Mouse (Mus musculus) hindbrain, postnatal 0 days (tissue): ENCODE measurements around the gene RPS10-NUDT3. TPM values are rescaled to one million over a fixed set of nuclear protein-coding genes. Genes with fewer than 3 reads are reported as not detected.
A peak's percentile ranks its signal among the peaks of the same experiment; 100 is the strongest.
"Not testable (repeated sequence)": the region's sequence is repeated elsewhere in the genome, so short reads cannot be mapped to it uniquely, and the experiment has no call there.

ENCODE experiments used
- ATAC-seq: fragments of 200-750 bp; cut with Nextera tagmentation; 2 replicates; pipeline ENCODE4 v1.8.0; 2017; ENCODE audit warnings: mild to moderate bottlenecking, moderate TSS enrichment, moderate library complexity
- DNase-seq: peaks from one replicate; pipeline ENCODE4 v3.0.0-alpha.2; 2015; ENCODE audit warnings: low spot score
- H3K27ac ChIP-seq: fragments of 300-500 bp; sonication (generic); 2 replicates; pipeline ENCODE4 v1.5.1; 2014; ENCODE audit warnings: mild to moderate bottlenecking
- H3K27me3 ChIP-seq: fragments of 300-500 bp; sonication (generic); 2 replicates; pipeline ENCODE4 v1.6.1; 2014; ENCODE audit warnings: low read length, mixed read lengths; ENCODE audit not compliant: insufficient read depth
- H3K36me3 ChIP-seq: fragments of 300-500 bp; sonication (generic); 2 replicates; pipeline ENCODE4 v1.6.1; 2014; ENCODE audit warnings: low read length, mixed read lengths; ENCODE audit not compliant: insufficient read depth
- H3K4me1 ChIP-seq: fragments of 300-500 bp; sonication (generic); 2 replicates; pipeline ENCODE4 v1.6.1; 2014; ENCODE audit warnings: antibody characterized with exemption, low read length, mixed read lengths; ENCODE audit not compliant: insufficient read depth
- H3K4me2 ChIP-seq: fragments of 300-500 bp; sonication (generic); 2 replicates; pipeline ENCODE4 v1.6.1; 2014; ENCODE audit warnings: low read depth, mild to moderate bottlenecking, low read length, moderate library complexity, mixed read lengths
- H3K4me3 ChIP-seq: fragments of 300-500 bp; sonication (generic); 2 replicates; pipeline ENCODE4 v1.5.1; 2014; ENCODE audit warnings: low read length
- H3K9ac ChIP-seq: fragments of 300-500 bp; sonication (generic); replicated peaks from 2 replicates; pipeline ENCODE4 v1.6.1; 2014; ENCODE audit warnings: mild to moderate bottlenecking, low read length, moderate library complexity, mixed read lengths
- H3K9me3 ChIP-seq: fragments of 300-500 bp; sonication (generic); 2 replicates; pipeline ENCODE4 v1.6.1; 2016; ENCODE audit warnings: low read length, mixed read lengths
- CTCF ChIP-seq: IDR thresholded peaks from 2 replicates; pipeline ENCODE4 v1.5.1; 2016; ENCODE audit warnings: antibody characterized with exemption, control low read depth, low read depth
- WGBS: fragments of 180-500 bp; shearing (Covaris S2); extraction: QIAGEN DNeasy Blood & Tissue Kit; methylation state at CpG from one replicate; pipeline ENCODE4 v1.1.7; 2014; 5-methylcytosine and 5-hydroxymethylcytosine counted together
- polyA plus RNA-seq: library from polyadenylated mRNA; unstranded; fragments of >200 nt; fragmentation: Nextera tagmentation; extraction: Ambion mirVana; gene quantifications from 2 replicates; pipeline ENCODE4 v1.2.1, GENCODE M21; 2015
- total RNA-seq: library from RNA; depleted of rRNA; stranded (reverse); fragments of >200 nt; gene quantifications from 2 replicates; pipeline ENCODE4 v1.2.3, GENCODE M21; 2014

The RPS10-NUDT3 gene
- total and polyA plus RNA-seq, 2 experiments from 2014 or later = not detected

DNA sequence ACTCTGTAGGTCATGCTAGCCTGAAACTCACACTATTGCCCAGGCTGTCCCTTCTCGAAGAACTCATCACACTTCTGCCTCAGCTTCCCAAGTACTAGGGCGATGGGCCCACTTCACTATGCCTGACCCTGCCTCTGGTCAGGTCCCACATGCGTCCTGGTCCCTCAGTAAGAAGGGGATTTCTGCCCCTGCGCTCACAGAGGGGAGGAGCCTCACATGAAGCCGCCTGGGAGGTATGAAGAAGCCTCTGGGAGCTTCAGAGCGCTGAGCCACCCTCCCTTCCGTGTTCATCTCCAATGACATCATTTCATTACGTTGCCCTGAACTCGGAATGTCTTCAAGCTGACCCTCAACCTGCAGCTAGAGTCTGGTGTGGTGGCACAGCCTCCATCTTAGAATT, 8.7 kb upstream of the RPS10-NUDT3 start:
- TF ChIP-seq CTCF = no peak
- 79% methylated on average over 9 of the region's 9 CpGs for WGBS
- H3K4me1 ChIP-seq = no peaks in the 10 kb centered on the region
- no peaks in the 10 kb centered on the region for H3K27me3 ChIP-seq
- no peaks in the 10 kb centered on the region for H3K36me3 ChIP-seq
- no peaks in the 10 kb centered on the region for H3K9me3 ChIP-seq
- DNase-seq = no peak
- H3K4me3 ChIP-seq = no peak overlapping the region
- no peak for ATAC-seq
- peak overlapping the region; percentile 85; the same call in 1 of the 2 replicates for H3K27ac ChIP-seq
- H3K9ac ChIP-seq = no peak overlapping the region
- H3K4me2 ChIP-seq = no peak overlapping the region

DNA sequence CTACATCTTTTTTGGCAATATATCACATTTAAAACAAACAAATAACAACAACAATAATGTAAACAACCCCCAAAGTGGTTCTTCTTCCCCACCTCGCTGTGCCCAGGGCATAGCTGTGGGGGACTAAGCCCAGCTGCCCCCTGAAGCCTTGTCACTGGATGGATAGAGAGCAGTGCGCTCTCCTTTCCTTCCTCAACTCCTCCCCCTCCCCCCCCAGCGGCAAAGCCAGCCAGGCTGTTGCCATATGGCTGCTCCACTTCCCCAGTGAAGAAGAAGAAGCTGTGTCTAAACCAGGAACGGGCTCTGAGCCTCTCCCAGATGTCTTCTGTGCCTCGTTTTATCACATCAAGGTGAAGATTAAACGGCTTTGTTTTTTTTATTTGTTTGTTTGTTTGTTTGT, 8.1 kb upstream of the RPS10-NUDT3 start:
- H3K27ac ChIP-seq = peak overlapping the region; percentile 85
- 27% methylated on average over 6 of the region's 6 CpGs for WGBS
- H3K4me1 ChIP-seq = no peaks in the 10 kb centered on the region
- peak; percentile 68 for DNase-seq
- no peaks in the 10 kb centered on the region for H3K27me3 ChIP-seq
- H3K4me3 ChIP-seq = no peak overlapping the region
- no peaks in the 10 kb centered on the region for H3K36me3 ChIP-seq
- peak overlapping the region; percentile 33 for H3K4me2 ChIP-seq
- ATAC-seq = no peak
- H3K9me3 ChIP-seq = no peaks in the 10 kb centered on the region
- TF ChIP-seq CTCF = no peak
- H3K9ac ChIP-seq = peak overlapping the region; percentile 25

- peak; percentile 92 for DNase-seq
- Histone ChIP-seq H3K4me1 (no peaks in the 10 kb centered on the region), H3K9ac (peak overlapping the region; percentile 25), H3K4me2 (peak overlapping the region; percentile 33), H3K27me3 (no peaks in the 10 kb centered on the region), H3K36me3 (no peaks in the 10 kb centered on the region), H3K9me3 (no peaks in the 10 kb centered on the region), H3K4me3 (no peak overlapping the region), H3K27ac (peak overlapping the region; percentile 85)
- WGBS = 5% methylated on average over 12 of the region's 12 CpGs
- ATAC-seq = peak; percentile 94
- TF ChIP-seq CTCF = no peak
Observed at GRCm38 (mm10) chr17:27642491-27643062, 7.6 kb upstream of the RPS10-NUDT3 start.

DNA sequence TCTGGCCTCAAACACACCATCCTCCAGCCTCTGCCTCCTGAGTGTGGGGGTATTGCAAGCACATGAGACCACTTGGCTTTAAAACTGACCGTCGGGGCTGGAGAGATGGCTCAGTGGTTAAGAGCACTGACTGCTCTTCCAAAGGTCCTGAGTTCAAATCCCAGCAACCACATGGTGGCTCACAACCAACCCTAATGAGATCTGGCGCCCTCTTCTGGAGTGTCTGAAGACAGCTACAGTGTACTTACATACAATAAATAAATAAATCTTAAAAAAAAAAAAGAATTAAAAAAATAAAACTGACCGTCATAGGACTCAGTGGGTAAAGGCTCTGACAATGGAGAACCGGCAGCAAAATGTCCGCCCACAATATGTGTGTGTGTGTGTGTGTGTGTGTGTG, 4.8 kb upstream of the RPS10-NUDT3 start:
- not testable (repeated sequence) for ATAC-seq, H3K9ac ChIP-seq
- 91% methylated on average over 6 of the region's 6 CpGs for WGBS

DNA sequence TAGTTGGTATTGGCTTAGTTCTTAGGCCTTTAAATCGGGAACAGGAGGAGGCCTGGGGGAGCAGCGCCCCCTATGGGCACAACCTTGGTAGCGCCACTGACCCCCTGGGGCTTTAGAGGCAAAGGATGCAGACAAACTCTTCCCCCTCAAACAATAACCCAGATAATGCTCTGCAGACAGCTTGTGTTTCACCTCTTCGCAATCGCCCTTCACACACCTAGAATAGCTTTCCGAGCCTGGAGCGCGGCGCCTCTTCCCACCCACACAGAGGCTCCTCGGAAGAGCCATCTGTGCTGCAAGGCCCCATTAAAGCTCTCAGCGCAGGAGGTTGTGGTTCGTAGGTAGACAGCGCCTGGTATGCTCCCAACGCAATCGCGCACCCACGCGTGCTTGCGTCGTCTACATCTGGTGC, 3.9 kb upstream of the RPS10-NUDT3 start:
- ATAC-seq = no peak

More for the DNA sequence above, 4.8 kb upstream of the RPS10-NUDT3 start:
- not testable (repeated sequence) for H3K9me3 ChIP-seq, H3K27me3 ChIP-seq, H3K4me2 ChIP-seq, DNase-seq, H3K4me1 ChIP-seq, H3K36me3 ChIP-seq, H3K4me3 ChIP-seq, H3K27ac ChIP-seq

DNA sequence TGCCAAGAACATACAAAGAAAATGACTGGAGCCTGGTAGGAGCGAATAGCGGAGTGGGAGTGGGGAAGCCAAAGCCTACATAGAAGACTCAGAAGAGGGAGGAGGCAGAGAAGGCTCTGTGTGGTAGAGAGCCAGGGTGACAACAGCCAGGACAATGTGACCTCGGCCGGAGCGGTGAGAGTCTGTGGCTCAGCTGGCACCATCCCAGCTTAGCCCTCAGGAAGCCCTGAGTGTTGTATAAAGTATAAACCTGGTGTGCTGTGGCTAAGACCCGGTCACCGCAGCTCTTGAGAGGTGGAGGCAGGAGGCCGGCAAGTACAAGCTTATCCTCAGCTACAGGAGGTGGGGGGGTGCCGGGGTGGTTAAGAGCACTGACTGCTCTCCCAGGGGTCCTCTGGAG, 2.3 kb upstream of the RPS10-NUDT3 start:
- Histone ChIP-seq H3K4me2 (no peak overlapping the region), H3K36me3 (peaks cover 14% of the 10 kb centered on the region), H3K9ac (no peak overlapping the region), H3K9me3 (no peaks in the 10 kb centered on the region), H3K4me1 (peaks cover 6% of the 10 kb centered on the region; the same call in 1 of the 2 replicates), H3K4me3 (no peak overlapping the region), H3K27ac (peak overlapping the region; percentile 78; the same call in 1 of the 2 replicates), H3K27me3 (no peaks in the 10 kb centered on the region)
- ATAC-seq (no peak), DNase-seq (no peak)
- WGBS = 51% methylated on average over 9 of the region's 9 CpGs
- TF ChIP-seq CTCF = no peak

More for the DNA sequence above, 3.9 kb upstream of the RPS10-NUDT3 start:
- 74% methylated on average over 20 of the region's 20 CpGs for WGBS
- Histone ChIP-seq H3K9me3 (no peaks in the 10 kb centered on the region), H3K27ac (no peak overlapping the region), H3K4me2 (no peak overlapping the region), H3K4me1 (peaks cover 6% of the 10 kb centered on the region; the same call in 1 of the 2 replicates), H3K36me3 (no peaks in the 10 kb centered on the region), H3K27me3 (no peaks in the 10 kb centered on the region), H3K4me3 (no peak overlapping the region), H3K9ac (no peak overlapping the region)
- no peak for DNase-seq
- TF ChIP-seq CTCF = peak; percentile 34; the same call in 1 of the 2 replicates
